Mouse (Mus musculus) small intestine, adult 2 months (tissue): ENCODE data around the gene Atp6ap2.

Experiments
- CTCF ChIP-seq: fragments of 200-500 bp; IDR thresholded peaks from 2 replicates; pipeline ENCODE4 v1.5.1; 2012; ENCODE audit warnings: low read depth, mild to moderate bottlenecking, control low read depth, inconsistent platforms, low read length, moderate library complexity, mixed read lengths; ENCODE audit not compliant: insufficient replicate concordance, insufficient read length; ENCODE audit errors: extremely low read depth
- POLR2A ChIP-seq: fragments of 200-500 bp; IDR thresholded peaks from 2 replicates; pipeline ENCODE4 v1.6.1; 2012; ENCODE audit warnings: low read depth, mild to moderate bottlenecking, control low read depth, inconsistent platforms, low read length, moderate library complexity

DNA sequence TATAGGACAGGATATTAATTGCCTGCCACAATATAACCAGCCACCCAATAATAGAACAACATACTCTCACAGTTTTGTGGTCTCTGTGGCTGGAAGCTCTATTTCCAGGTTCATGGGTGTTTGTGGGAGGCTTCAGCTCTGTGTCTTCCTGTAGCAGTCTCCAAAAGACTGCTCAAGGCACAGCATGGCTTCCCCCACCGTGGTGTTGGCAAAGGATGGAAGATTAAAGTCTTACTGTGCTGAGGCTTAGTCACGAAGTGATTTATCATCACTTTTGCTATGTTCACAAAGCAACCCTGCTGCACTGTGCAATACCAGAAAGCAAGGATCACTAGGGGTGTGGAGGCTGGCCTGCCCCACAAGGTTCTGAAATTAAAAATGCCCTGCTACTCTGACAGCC, 66.3 kb downstream of the Atp6ap2 start:
- no peak for TF ChIP-seq CTCF
- no peak for TF ChIP-seq POLR2A
